Mouse (Mus musculus) myocyte (in vitro differentiated cells): ENCODE results near the gene Ntrk3.

Experiments used
- CEBPB ChIP-seq: IDR thresholded peaks from 2 replicates; pipeline ENCODE4 v1.6.1; 2011; ENCODE audit warnings: mild to moderate bottlenecking, moderate library complexity; ENCODE audit not compliant: poor library complexity, insufficient read depth, severe bottlenecking
- E2F4 ChIP-seq: IDR thresholded peaks from one replicate; pipeline ENCODE4 v1.6.1; 2011; ENCODE audit warnings: mild to moderate bottlenecking, control low read depth, moderate library complexity; ENCODE audit not compliant: insufficient read depth
- MAX ChIP-seq: IDR thresholded peaks from one replicate; pipeline ENCODE4 v1.6.1; 2011; ENCODE audit warnings: low read depth, mild to moderate bottlenecking, control low read depth
- MYOD1 ChIP-seq, 3 experiments: IDR thresholded peaks; one replicate each; pipeline ENCODE4 v1.6.1; 2011; ENCODE audit warnings: control low read depth in 2 of 3, low read depth in 2 of 3, mild to moderate bottlenecking in 2 of 3, moderate library complexity in 1 of 3; ENCODE audit not compliant: insufficient read length in 2 of 3, control insufficient read depth in 1 of 3
- MYOG ChIP-seq, 3 experiments: IDR thresholded peaks; one replicate each; pipeline ENCODE4 v1.6.1; 2011; ENCODE audit warnings: control low read depth in 2 of 3, low read depth in 2 of 3, mild to moderate bottlenecking in 2 of 3; ENCODE audit not compliant: insufficient read length in 2 of 3, control insufficient read depth in 1 of 3, insufficient read depth in 1 of 3
- POLR2A ChIP-seq: IDR thresholded peaks from one replicate; pipeline ENCODE4 v1.6.1; 2011; ENCODE audit warnings: low read depth, mild to moderate bottlenecking, control low read depth, moderate library complexity; ENCODE audit not compliant: insufficient read length
- POLR2AphosphoS2 ChIP-seq: IDR thresholded peaks from one replicate; pipeline ENCODE4 v1.6.1; 2011; ENCODE audit warnings: low read depth, control low read depth; ENCODE audit not compliant: insufficient read length
- REST ChIP-seq: IDR thresholded peaks from one replicate; pipeline ENCODE4 v1.6.1; 2011; ENCODE audit warnings: mild to moderate bottlenecking, control low read depth, moderate library complexity; ENCODE audit not compliant: insufficient read depth, insufficient read length
- SRF ChIP-seq: IDR thresholded peaks from one replicate; pipeline ENCODE4 v1.6.1; 2011; ENCODE audit warnings: low read depth; ENCODE audit not compliant: control insufficient read depth, insufficient read length
- TCF12 ChIP-seq: IDR thresholded peaks from one replicate; pipeline ENCODE4 v1.6.1; 2011; ENCODE audit warnings: mild to moderate bottlenecking, control low read depth; ENCODE audit not compliant: poor library complexity, insufficient read depth, severe bottlenecking
- TCF3 ChIP-seq: IDR thresholded peaks from one replicate; pipeline ENCODE4 v1.6.1; 2011; ENCODE audit warnings: low read depth, control low read depth; ENCODE audit not compliant: insufficient read length
- USF1 ChIP-seq: IDR thresholded peaks from one replicate; pipeline ENCODE4 v1.6.1; 2011; ENCODE audit warnings: low read depth, mild to moderate bottlenecking, control low read depth, moderate library complexity

DNA sequence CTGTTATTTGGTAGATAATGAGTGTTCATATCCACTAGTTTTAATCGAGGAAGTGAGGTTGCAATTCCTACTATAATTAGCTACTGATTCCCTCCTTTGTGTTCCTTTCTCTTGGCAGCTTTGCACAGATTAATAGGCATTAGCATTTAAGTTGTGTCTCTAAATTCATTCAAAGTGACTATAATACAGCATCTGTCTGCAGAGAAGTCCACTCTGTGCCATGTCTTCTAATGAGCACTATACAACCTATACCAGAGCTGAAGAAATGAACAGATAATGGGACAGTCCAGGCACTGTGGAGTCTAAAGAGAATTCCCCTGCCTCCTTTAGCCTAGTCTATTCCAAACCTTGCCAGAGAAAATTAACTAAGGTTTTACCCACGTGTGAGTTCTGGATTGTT, 498.8 kb downstream of the Ntrk3 start:
- no peak for TF ChIP-seq MYOG (IDR thresholded peaks at IDR 0.05; ENCODE audit: control insufficient read depth in 1 of 3, insufficient read depth in 1 of 3, insufficient read length in 2 of 3, low read depth in 2 of 3)
- no peak for TF ChIP-seq POLR2AphosphoS2
- TF ChIP-seq POLR2A = no peak
- no peak for TF ChIP-seq TCF12
- no peak for TF ChIP-seq MYOD1 (IDR thresholded peaks at IDR 0.05; ENCODE audit: control insufficient read depth in 1 of 3, insufficient read length in 2 of 3, low read depth in 2 of 3)
- no peak for TF ChIP-seq MAX
- TF ChIP-seq USF1 = no peak
- no peak for TF ChIP-seq CEBPB
- no peak for TF ChIP-seq REST
- no peak for TF ChIP-seq SRF
- no peak for TF ChIP-seq TCF3
- no peak for TF ChIP-seq E2F4
